Mouse (Mus musculus): Measurements from ENCODE around the gene Chchd2. TPM values are rescaled to one million over a fixed set of nuclear protein-coding genes. Genes with fewer than 3 reads are reported as not detected.

The Chchd2 gene
- polyA plus RNA-seq, 1 experiment from 2014 or later = 955 TPM

GRCm38 (mm10) chr5:129871238-129871637 lies 16.0 kb downstream of the Chchd2 start:
- Histone ChIP-seq H3K4me2 (ENCODE audit: low read depth, low read length) (no peak overlapping the region), H3K4me3 (ENCODE audit: low read depth, low read length) (no peak overlapping the region), H3K27ac (ENCODE audit: low read depth) (no peak overlapping the region), H3K4me1 (ENCODE audit: insufficient read depth) (no peaks in the 10 kb centered on the region), H3K9ac (replicated peaks) (no peak overlapping the region), H3K27me3 (ENCODE audit: insufficient read depth, low read length) (no peaks in the 10 kb centered on the region), H3K36me3 (replicated peaks; ENCODE audit: insufficient read depth, low read length) (no peaks in the 10 kb centered on the region), H3K9me3 (ENCODE audit: low read length) (no peaks in the 10 kb centered on the region)
- TF ChIP-seq EP300 (IDR thresholded peaks at IDR 0.05; ENCODE audit: low read depth) = no peak
- TF ChIP-seq CTCF (IDR thresholded peaks at IDR 0.05; ENCODE audit: low read depth) = no peak
- no peak for DNase-seq
- no peak for ATAC-seq
- WGBS (ENCODE audit: insufficient replicate concordance) = 68% methylated on average over 2 of the region's 2 CpGs

DNA sequence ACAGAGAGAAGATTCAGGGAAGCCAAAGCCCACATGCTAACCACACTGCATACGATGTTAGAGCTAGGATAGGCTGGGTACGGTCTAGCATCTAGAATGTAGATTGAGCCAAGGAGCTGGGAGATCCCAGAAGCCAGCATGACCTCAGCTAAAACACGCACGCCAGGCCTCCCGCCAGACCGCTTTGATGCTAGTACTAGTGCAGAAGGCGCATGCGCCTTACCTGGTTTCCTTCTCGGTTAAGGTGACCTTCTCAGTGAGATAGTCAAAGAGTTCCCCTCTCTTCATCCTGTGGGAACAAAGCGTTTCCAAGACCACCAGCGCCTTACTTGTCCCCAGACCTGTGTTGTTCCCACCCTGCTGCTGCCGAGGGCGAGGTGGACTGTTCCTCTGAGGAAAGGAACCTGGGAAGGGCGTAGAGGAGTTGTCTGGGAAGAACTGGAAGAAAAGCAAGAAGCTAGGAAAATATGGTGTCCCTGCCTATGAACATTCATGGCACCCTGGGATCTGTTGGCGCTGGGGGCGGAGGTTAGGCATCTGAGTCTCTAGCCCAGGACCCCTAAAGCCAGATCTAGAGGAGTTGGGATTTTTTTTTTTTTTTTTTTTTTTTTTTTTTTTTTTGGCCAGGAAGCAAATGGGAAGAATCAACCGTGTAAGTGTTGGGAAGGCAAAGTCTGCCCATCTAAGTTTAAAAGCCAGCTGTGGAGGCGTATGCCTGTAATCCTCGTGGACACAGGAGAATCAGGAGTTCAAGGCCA lies 17.9 kb downstream of the Chchd2 start:
- ATAC-seq = no peak
- no peaks in the 10 kb centered on the region for H3K36me3 ChIP-seq (replicated peaks; ENCODE audit: insufficient read depth, low read length)
- no peak overlapping the region for H3K4me2 ChIP-seq (ENCODE audit: low read depth, low read length)
- no peak overlapping the region for H3K9ac ChIP-seq (replicated peaks)
- H3K27ac ChIP-seq (ENCODE audit: low read depth) = no peak overlapping the region
- H3K9me3 ChIP-seq (ENCODE audit: low read length) = no peaks in the 10 kb centered on the region
- WGBS (ENCODE audit: insufficient replicate concordance) = 83% methylated on average over 19 of the region's 19 CpGs
- H3K27me3 ChIP-seq (ENCODE audit: insufficient read depth, low read length) = no peaks in the 10 kb centered on the region
- TF ChIP-seq CTCF (IDR thresholded peaks at IDR 0.05; ENCODE audit: low read depth) = no peak
- no peak for TF ChIP-seq EP300 (IDR thresholded peaks at IDR 0.05; ENCODE audit: low read depth)
- no peak for DNase-seq
- H3K4me1 ChIP-seq (ENCODE audit: insufficient read depth) = no peaks in the 10 kb centered on the region
- no peak overlapping the region for H3K4me3 ChIP-seq (ENCODE audit: low read depth, low read length)

DNA sequence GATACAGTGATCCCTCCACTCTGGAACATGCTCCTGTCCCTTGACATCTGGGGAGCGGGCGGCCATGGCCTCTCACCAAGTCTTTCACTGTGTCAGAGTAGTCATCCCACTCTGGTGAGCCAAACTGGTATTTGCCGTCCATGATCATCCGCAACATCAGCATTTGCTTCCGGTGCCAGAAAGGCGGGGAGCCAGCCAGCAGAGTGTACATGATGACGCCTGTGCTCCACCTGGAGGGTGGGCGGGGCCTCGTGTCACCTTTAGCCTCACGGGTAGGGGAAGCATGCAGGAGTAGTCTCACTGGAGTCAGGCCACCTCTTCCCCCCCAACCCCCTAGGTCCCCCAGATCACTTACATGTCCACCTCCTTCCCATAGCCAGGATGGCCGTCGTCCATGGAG lies 21.4 kb downstream of the Chchd2 start:
- H3K4me1 ChIP-seq (ENCODE audit: insufficient read depth) = no peaks in the 10 kb centered on the region
- H3K27me3 ChIP-seq (ENCODE audit: insufficient read depth, low read length) = no peaks in the 10 kb centered on the region
- H3K4me3 ChIP-seq (ENCODE audit: low read depth, low read length) = no peak overlapping the region
- ATAC-seq (no peak), DNase-seq (no peak)
- TF ChIP-seq EP300 (IDR thresholded peaks at IDR 0.05; ENCODE audit: low read depth) = no peak
- 83% methylated on average over 12 of the region's 12 CpGs for WGBS (ENCODE audit: insufficient replicate concordance)
- no peak overlapping the region for H3K4me2 ChIP-seq (ENCODE audit: low read depth, low read length)
- no peak overlapping the region for H3K9ac ChIP-seq (replicated peaks)
- H3K9me3 ChIP-seq (ENCODE audit: low read length) = no peaks in the 10 kb centered on the region
- peaks cover 6% of the 10 kb centered on the region; the same call in 1 of the 2 replicates for H3K36me3 ChIP-seq (replicated peaks; ENCODE audit: insufficient read depth, low read length)
- H3K27ac ChIP-seq (ENCODE audit: low read depth) = no peak overlapping the region

- 0 out of 2 replicates have a peak, but pooled peaks have one; percentile 15 for ATAC-seq
- Histone ChIP-seq H3K36me3 (replicated peaks; ENCODE audit: insufficient read depth, low read length) (peaks cover 6% of the 10 kb centered on the region; the same call in 1 of the 2 replicates), H3K27ac (ENCODE audit: low read depth) (no peak overlapping the region), H3K4me1 (ENCODE audit: insufficient read depth) (no peaks in the 10 kb centered on the region), H3K9me3 (ENCODE audit: low read length) (no peaks in the 10 kb centered on the region), H3K27me3 (ENCODE audit: insufficient read depth, low read length) (no peaks in the 10 kb centered on the region), H3K4me3 (ENCODE audit: low read depth, low read length) (no peak overlapping the region), H3K4me2 (ENCODE audit: low read depth, low read length) (no peak overlapping the region), H3K9ac (replicated peaks) (no peak overlapping the region)
- TF ChIP-seq CTCF (IDR thresholded peaks at IDR 0.05; ENCODE audit: low read depth) (peak; percentile 64), EP300 (IDR thresholded peaks at IDR 0.05; ENCODE audit: low read depth) (no peak)
- WGBS (ENCODE audit: insufficient replicate concordance) = 16% methylated on average over 18 of the region's 18 CpGs
- DNase-seq = peak; percentile 57
These were observed 22.8 kb downstream of the Chchd2 start for GRCm38 (mm10) chr5:129864467-129864866.

- DNase-seq (no peak), ATAC-seq (no peak)
- Histone ChIP-seq H3K27ac (ENCODE audit: low read depth) (no peak overlapping the region), H3K27me3 (ENCODE audit: insufficient read depth, low read length) (no peaks in the 10 kb centered on the region), H3K4me1 (ENCODE audit: insufficient read depth) (no peaks in the 10 kb centered on the region), H3K4me3 (ENCODE audit: low read depth, low read length) (no peak overlapping the region), H3K36me3 (replicated peaks; ENCODE audit: insufficient read depth, low read length) (peaks cover 6% of the 10 kb centered on the region; the same call in 1 of the 2 replicates), H3K9ac (replicated peaks) (no peak overlapping the region), H3K4me2 (ENCODE audit: low read depth, low read length) (no peak overlapping the region), H3K9me3 (ENCODE audit: low read length) (no peaks in the 10 kb centered on the region)
- TF ChIP-seq EP300 (IDR thresholded peaks at IDR 0.05; ENCODE audit: low read depth) = no peak
- TF ChIP-seq CTCF (IDR thresholded peaks at IDR 0.05; ENCODE audit: low read depth) = no peak
- WGBS (ENCODE audit: insufficient replicate concordance) = 89% methylated on average over 6 of the region's 6 CpGs
These were observed 24.9 kb downstream of the Chchd2 start for GRCm38 (mm10) chr5:129862325-129862724.

GRCm38 (mm10) chr5:129856414-129856813 lies 30.9 kb downstream of the Chchd2 start:
- H3K9me3 ChIP-seq (ENCODE audit: low read length) = no peaks in the 10 kb centered on the region
- H3K4me2 ChIP-seq (ENCODE audit: low read depth, low read length) = no peak overlapping the region
- peaks cover 10% of the 10 kb centered on the region for H3K36me3 ChIP-seq (replicated peaks; ENCODE audit: insufficient read depth, low read length)
- no peak overlapping the region for H3K9ac ChIP-seq (replicated peaks)
- TF ChIP-seq CTCF (IDR thresholded peaks at IDR 0.05; ENCODE audit: low read depth) = peak; percentile 32
- TF ChIP-seq EP300 (IDR thresholded peaks at IDR 0.05; ENCODE audit: low read depth) = no peak
- ATAC-seq = no peak
- no peaks in the 10 kb centered on the region for H3K27me3 ChIP-seq (ENCODE audit: insufficient read depth, low read length)
- H3K27ac ChIP-seq (ENCODE audit: low read depth) = no peak overlapping the region
- WGBS (ENCODE audit: insufficient replicate concordance) = 87% methylated on average over 5 of the region's 5 CpGs
- H3K4me1 ChIP-seq (ENCODE audit: insufficient read depth) = no peaks in the 10 kb centered on the region
- H3K4me3 ChIP-seq (ENCODE audit: low read depth, low read length) = no peak overlapping the region
- DNase-seq = no peak
